Mouse (Mus musculus) testis, adult 2 months (tissue): Measurements from ENCODE around the gene Gm28036. TPM values are rescaled to one million over a fixed set of nuclear protein-coding genes. Genes with fewer than 3 reads are reported as not detected.

Experiments
- H3K27ac ChIP-seq: fragments of 200-500 bp; 2 replicates; pipeline ENCODE4 v1.5.1; 2012; ENCODE audit warnings: low read depth, low read length; ENCODE audit not compliant: control insufficient read depth, insufficient read depth
- H3K27me3 ChIP-seq: fragments of 200-500 bp; 2 replicates; pipeline ENCODE4 v1.6.1; 2012; ENCODE audit warnings: mild to moderate bottlenecking, low read length, moderate library complexity; ENCODE audit not compliant: control insufficient read depth, insufficient read depth
- H3K36me3 ChIP-seq: fragments of 200-500 bp; 2 replicates; pipeline ENCODE4 v1.6.1; 2012; ENCODE audit warnings: mild to moderate bottlenecking, low read length; ENCODE audit not compliant: control insufficient read depth, insufficient read depth
- H3K4me1 ChIP-seq: fragments of 200-500 bp; 2 replicates; pipeline ENCODE4 v1.6.1; 2012; ENCODE audit warnings: low read length; ENCODE audit not compliant: control insufficient read depth, insufficient read depth
- H3K4me3 ChIP-seq: fragments of 200-500 bp; 2 replicates; pipeline ENCODE4 v1.5.1; 2012; ENCODE audit warnings: low read depth, mild to moderate bottlenecking, low read length, moderate library complexity, mixed read lengths; ENCODE audit not compliant: control insufficient read depth
- CTCF ChIP-seq: fragments of 200-500 bp; IDR thresholded peaks from 2 replicates; pipeline ENCODE4 v1.5.1; 2012; ENCODE audit warnings: low read depth, mild to moderate bottlenecking, inconsistent platforms, low read length, moderate library complexity; ENCODE audit not compliant: control insufficient read depth, insufficient read depth, insufficient replicate concordance
- POLR2A ChIP-seq: fragments of 200-500 bp; IDR thresholded peaks from 2 replicates; pipeline ENCODE4 v1.6.1; 2012; ENCODE audit warnings: low read depth, mild to moderate bottlenecking, inconsistent platforms, low read length, moderate library complexity; ENCODE audit not compliant: control insufficient read depth
- polyA plus RNA-seq: library from polyadenylated mRNA; depleted of rRNA; stranded (reverse); fragments of >200 nt; gene quantifications from 2 replicates; pipeline ENCODE4 v1.2.3, GENCODE M21; 2012

Gm28036 gene
- polyA plus RNA-seq, 1 experiment: 6.9 TPM

GRCm38 (mm10) chr2:156111358-156112079, 15.4 kb downstream of the Gm28036 start, which contains the start of the genes Cpne1 and Rbm12:
TSS of gene Cpne1 (minus strand) at chr2:156111965.
TSS of gene Rbm12 (minus strand) at chr2:156111978.
- no peak for TF ChIP-seq CTCF
- TF ChIP-seq POLR2A: peak; percentile 66

GRCm38 (mm10) chr2:156110627-156111357, 16.1 kb downstream of the Gm28036 start:
- H3K4me1 ChIP-seq: no peaks in the 10 kb centered on the region
- H3K27me3 ChIP-seq: no peaks in the 10 kb centered on the region
- peak overlapping the region; percentile 90 for H3K4me3 ChIP-seq
- TF ChIP-seq POLR2A (no peak), CTCF (no peak)
- no peaks in the 10 kb centered on the region for H3K36me3 ChIP-seq
- peak overlapping the region; percentile 91 for H3K27ac ChIP-seq

More at GRCm38 (mm10) chr2:156111358-156112079, 15.4 kb downstream of the Gm28036 start, which contains the start of the genes Cpne1 and Rbm12:
- no peaks in the 10 kb centered on the region for H3K27me3 ChIP-seq
- H3K4me3 ChIP-seq: peak within 1 kb of the TSS; percentile 90
- no peaks in the 10 kb centered on the region for H3K4me1 ChIP-seq
- H3K36me3 ChIP-seq: no peaks in the 10 kb centered on the region
- peak within 1 kb of the TSS; percentile 91 for H3K27ac ChIP-seq

- no peak for TF ChIP-seq POLR2A
- no peak for TF ChIP-seq CTCF
- no peak overlapping the region for H3K4me3 ChIP-seq
- no peaks in the 10 kb centered on the region for H3K27me3 ChIP-seq
- H3K4me1 ChIP-seq: no peaks in the 10 kb centered on the region
- no peak overlapping the region for H3K27ac ChIP-seq
- H3K36me3 ChIP-seq: no peaks in the 10 kb centered on the region; the same call in 1 of the 2 replicates
Measured at GRCm38 (mm10) chr2:156091926-156092325, 35.0 kb downstream of the Gm28036 start.

GRCm38 (mm10) chr2:156089799-156090198, 37.1 kb downstream of the Gm28036 start:
- Histone ChIP-seq H3K4me1 (no peaks in the 10 kb centered on the region), H3K36me3 (no peaks in the 10 kb centered on the region; the same call in 1 of the 2 replicates), H3K27me3 (no peaks in the 10 kb centered on the region), H3K4me3 (no peak overlapping the region), H3K27ac (no peak overlapping the region)
- no peak for TF ChIP-seq POLR2A
- TF ChIP-seq CTCF: no peak

- no peak for TF ChIP-seq POLR2A
- TF ChIP-seq CTCF: no peak
- no peaks in the 10 kb centered on the region; the same call in 1 of the 2 replicates for H3K36me3 ChIP-seq
- H3K27ac ChIP-seq: no peak overlapping the region
- H3K4me1 ChIP-seq: no peaks in the 10 kb centered on the region
- H3K27me3 ChIP-seq: no peaks in the 10 kb centered on the region
- H3K4me3 ChIP-seq: no peak overlapping the region
Measured at GRCm38 (mm10) chr2:156087391-156088110, 39.3 kb downstream of the Gm28036 start.

- no peaks in the 10 kb centered on the region for H3K36me3 ChIP-seq
- H3K27ac ChIP-seq: no peak overlapping the region
- TF ChIP-seq CTCF: no peak
- TF ChIP-seq POLR2A: no peak
- no peaks in the 10 kb centered on the region for H3K27me3 ChIP-seq
- H3K4me3 ChIP-seq: no peak overlapping the region
- H3K4me1 ChIP-seq: no peaks in the 10 kb centered on the region
Measured at GRCm38 (mm10) chr2:156084541-156084940, 42.4 kb downstream of the Gm28036 start.

GRCm38 (mm10) chr2:156080391-156080790, 46.5 kb downstream of the Gm28036 start:
- no peak overlapping the region for H3K4me3 ChIP-seq
- no peak overlapping the region for H3K27ac ChIP-seq
- peaks cover 4% of the 10 kb centered on the region; the same call in 1 of the 2 replicates for H3K36me3 ChIP-seq
- no peaks in the 10 kb centered on the region for H3K27me3 ChIP-seq
- TF ChIP-seq POLR2A: no peak
- no peak for TF ChIP-seq CTCF
- no peaks in the 10 kb centered on the region for H3K4me1 ChIP-seq
